Mouse (Mus musculus): ENCODE measurements around the gene Gm8362.
"Not testable (repeated sequence)": the region's sequence is repeated elsewhere in the genome, so short reads cannot be mapped to it uniquely, and the experiment has no call there.

The Gm8362 gene

GRCm38 (mm10) chr14:6774311-6774710 lies at the start of gene Gm8362:
Gm8362 (minus strand) TSS chr14:6774411.
- DNase-seq (ENCODE audit: low spot score in 2 of 2): not testable (repeated sequence)

- DNase-seq (ENCODE audit: low spot score in 2 of 2): not testable (repeated sequence)
These were observed 49.1 kb upstream of the Gm8362 start for GRCm38 (mm10) chr14:6823297-6823696.

- DNase-seq (ENCODE audit: low spot score in 2 of 2): peak in 1 of 2 experiments; percentile 6
These were observed 17.0 kb downstream of the Gm8362 start for GRCm38 (mm10) chr14:6757231-6757536.

GRCm38 (mm10) chr14:6756384-6757230 lies 17.6 kb downstream of the Gm8362 start:
- DNase-seq (ENCODE audit: low spot score in 2 of 2): peak; percentile 4 to 9

GRCm38 (mm10) chr14:6742232-6742631 lies 32.0 kb downstream of the Gm8362 start, which contains the start of gene Gm3636:
Gm3636 (minus strand) TSS chr14:6742332.
- DNase-seq (ENCODE audit: low spot score in 2 of 2): not testable (repeated sequence)

DNA sequence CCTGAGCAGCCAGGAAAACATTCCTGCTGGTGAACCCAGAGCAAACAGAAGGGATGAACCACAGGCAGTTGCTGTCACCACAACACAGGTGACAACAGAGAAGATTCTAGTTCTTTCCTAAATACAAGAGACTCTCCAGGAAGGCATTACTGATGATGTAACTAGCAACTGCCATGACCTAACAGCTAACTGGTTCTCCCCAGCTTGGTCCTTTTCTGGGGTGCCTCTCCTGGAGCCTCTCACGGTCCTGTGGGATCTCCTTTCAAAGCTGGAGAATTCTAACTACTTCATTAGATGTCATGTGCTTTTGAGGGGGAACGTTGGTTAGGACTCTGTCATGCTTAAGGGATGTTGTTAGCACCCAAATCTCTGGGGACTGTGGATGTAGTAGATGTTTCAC lies 54.1 kb downstream of the Gm8362 start, which contains the start of gene Gm8050:
TSS of gene Gm8050 (minus strand) at position 101 of the 400 bp plus-strand sequence.
- not testable (repeated sequence) for DNase-seq (ENCODE audit: low spot score in 2 of 2)
